ENCODE assay signal across 29 mouse cellular contexts in genomic region chr13:100203319-100203718, GRCm38 (mm10). TPM values are rescaled to one million over a fixed set of nuclear protein-coding genes. Genes with fewer than 3 reads are reported as not detected.
DNase-seq lines count a peak whose midpoint lies in the region; ATAC-seq and TF ChIP-seq lines count a peak whose summit lies in the region.
"Had no signal": no experiment of that assay in that cellular context is flagged by ENCODE, and none has a peak within 500 bp of the region (broad histone marks: within the 10 kb centered on the region; RNA-seq: fewer than 3 reads in every experiment).

No protein-coding gene starts in this region.

- H3K4me2 ChIP-seq in intestine, embryonic 16.5 days (ENCODE audit: low read depth, low read length), result no peak overlapping the region
- no peak overlapping the region for H3K4me2 ChIP-seq in intestine, embryonic 15.5 days (replicated peaks)
- no peak overlapping the region for H3K4me2 ChIP-seq in intestine, postnatal 0 days (replicated peaks; ENCODE audit: low read depth)
- H3K4me2 ChIP-seq: forebrain, embryonic 13.5 days; heart, embryonic 12.5 days; heart, embryonic 15.5 days; hindbrain, embryonic 13.5 days had no signal

- 83% methylated on average over 1 of the region's 1 CpGs for WGBS in intestine, embryonic 16.5 days
- 81% methylated on average over 1 of the region's 1 CpGs for WGBS in intestine, embryonic 15.5 days
- WGBS in intestine, postnatal 0 days, result 43% methylated on average over 1 of the region's 1 CpGs
- 92% methylated on average over 1 of the region's 1 CpGs for WGBS in thymus, adult 2 months

- no peaks in the 10 kb centered on the region for H3K27me3 ChIP-seq in intestine, embryonic 16.5 days (replicated peaks; ENCODE audit: control insufficient read depth, insufficient read depth, low read length)
- H3K27me3 ChIP-seq in intestine, embryonic 15.5 days (replicated peaks), result no peaks in the 10 kb centered on the region
- H3K27me3 ChIP-seq in intestine, postnatal 0 days (replicated peaks; ENCODE audit: control insufficient read depth, insufficient read depth, low read length), result no peaks in the 10 kb centered on the region
- no peaks in the 10 kb centered on the region for H3K27me3 ChIP-seq in thymus, adult 2 months (ENCODE audit: control insufficient read depth, insufficient read depth, low read length)
- H3K27me3 ChIP-seq: CH12.LX; forebrain, embryonic 13.5 days; heart, embryonic 12.5 days; heart, embryonic 15.5 days; hindbrain, embryonic 13.5 days had no signal

- no peak overlapping the region for H3K27ac ChIP-seq in intestine, embryonic 16.5 days (ENCODE audit: low read length)
- no peak overlapping the region for H3K27ac ChIP-seq in intestine, embryonic 15.5 days
- H3K27ac ChIP-seq in intestine, postnatal 0 days (ENCODE audit: low read depth, low read length), result no peak overlapping the region
- H3K27ac ChIP-seq in thymus, adult 2 months (ENCODE audit: control insufficient read depth, insufficient read depth, low read length), result no peak overlapping the region
- H3K27ac ChIP-seq: forebrain, embryonic 10.5 days; forebrain, embryonic 13.5 days; gastrocnemius, adult 2 months; heart, embryonic 15.5 days; hindbrain, embryonic 10.5 days; hindbrain, embryonic 13.5 days had no signal

- H3K4me3 ChIP-seq in intestine, embryonic 16.5 days (ENCODE audit: low read length), result no peak overlapping the region
- no peak overlapping the region for H3K4me3 ChIP-seq in intestine, embryonic 15.5 days (replicated peaks)
- no peak overlapping the region for H3K4me3 ChIP-seq in intestine, postnatal 0 days (ENCODE audit: low read depth, low read length)
- H3K4me3 ChIP-seq in thymus, adult 2 months (ENCODE audit: control insufficient read depth, insufficient read depth, low read length), result no peak overlapping the region
- H3K4me3 ChIP-seq: forebrain, embryonic 10.5 days; forebrain, embryonic 13.5 days; gastrocnemius, adult 2 months; heart, embryonic 12.5 days; heart, embryonic 15.5 days; hindbrain, embryonic 10.5 days; hindbrain, embryonic 13.5 days had no signal

- no peaks in the 10 kb centered on the region for H3K9me3 ChIP-seq in intestine, embryonic 16.5 days (ENCODE audit: control insufficient read depth, low read length)
- no peaks in the 10 kb centered on the region for H3K9me3 ChIP-seq in intestine, embryonic 15.5 days
- H3K9me3 ChIP-seq in intestine, postnatal 0 days (ENCODE audit: control insufficient read depth), result no peaks in the 10 kb centered on the region
- H3K9me3 ChIP-seq: forebrain, embryonic 10.5 days; forebrain, embryonic 13.5 days; G1E; heart, embryonic 15.5 days; hindbrain, embryonic 10.5 days; hindbrain, embryonic 13.5 days had no signal

- peak; percentile 8 for DNase-seq in lung, postnatal 25 days (ENCODE audit: low spot score)
- DNase-seq in lung, adult 18-20 months, result no peak
- DNase-seq in layer of hippocampus, adult 11-12 months (ENCODE audit: low spot score), result no peak
- DNase-seq in thymus, adult 2 months, result no peak
- DNase-seq: adrenal gland, postnatal 10 days; B cell, adult 2 months; cerebellum, adult 11-12 months; cerebellum, adult 9-10 months; cerebellum, postnatal 14 days; gastrocnemius, adult 2 months; gastrocnemius, postnatal 14 days; heart, adult 18-20 months; heart, postnatal 10 days; heart, postnatal 36 days had no signal

- no peak overlapping the region for H3K9ac ChIP-seq in intestine, embryonic 16.5 days (ENCODE audit: low read depth, low read length)
- H3K9ac ChIP-seq in intestine, embryonic 15.5 days, result no peak overlapping the region
- H3K9ac ChIP-seq in intestine, postnatal 0 days (ENCODE audit: low read depth, low read length), result no peak overlapping the region
- H3K9ac ChIP-seq: forebrain, embryonic 13.5 days; heart, embryonic 12.5 days; heart, embryonic 15.5 days; hindbrain, embryonic 13.5 days had no signal

- TF ChIP-seq POLR2A in thymus, adult 2 months (IDR thresholded peaks at IDR 0.05; ENCODE audit: control insufficient read depth, extremely low read depth, insufficient read depth, low read length, poor library complexity), result no peak

- 0 out of 2 replicates have a peak, but pooled peaks have one; percentile 7 for ATAC-seq in intestine, embryonic 16.5 days
- no peak for ATAC-seq in intestine, embryonic 15.5 days
- ATAC-seq in intestine, postnatal 0 days, result peak; percentile 32
- peak; percentile 71 for ATAC-seq in monocyte, adult 5-6 weeks (replicated peaks; ENCODE audit: insufficient number of reproducible peaks, low FRiP score, low TSS enrichment, poor library complexity, severe bottlenecking)
- ATAC-seq: forebrain, embryonic 13.5 days; forebrain, embryonic 16.5 days; hindbrain, embryonic 16.5 days; Patski had no signal

- H3K4me1 ChIP-seq in intestine, embryonic 16.5 days (ENCODE audit: control insufficient read depth, insufficient read depth, low read length), result no peaks in the 10 kb centered on the region
- H3K4me1 ChIP-seq in intestine, embryonic 15.5 days (replicated peaks), result no peaks in the 10 kb centered on the region
- H3K4me1 ChIP-seq in intestine, postnatal 0 days (replicated peaks; ENCODE audit: control insufficient read depth, insufficient read depth, low read length), result no peaks in the 10 kb centered on the region
- no peaks in the 10 kb centered on the region for H3K4me1 ChIP-seq in thymus, adult 2 months (replicated peaks; ENCODE audit: control insufficient read depth, insufficient read depth, low read length)
- H3K4me1 ChIP-seq: forebrain, embryonic 10.5 days; forebrain, embryonic 13.5 days; heart, embryonic 12.5 days; heart, embryonic 15.5 days; hindbrain, embryonic 10.5 days; hindbrain, embryonic 13.5 days had no signal

- peak; percentile 53 for TF ChIP-seq CTCF in intestine, postnatal 0 days (IDR thresholded peaks at IDR 0.05; ENCODE audit: low read depth)
- TF ChIP-seq CTCF in thymus, adult 2 months (IDR thresholded peaks at IDR 0.05; ENCODE audit: borderline replicate concordance, control insufficient read depth, extremely low read depth, insufficient read depth, low read length, poor library complexity), result no peak

- H3K36me3 ChIP-seq in intestine, embryonic 16.5 days (ENCODE audit: control insufficient read depth, insufficient read depth, low read length), result no peaks in the 10 kb centered on the region
- H3K36me3 ChIP-seq in intestine, embryonic 15.5 days, result no peaks in the 10 kb centered on the region
- H3K36me3 ChIP-seq in intestine, postnatal 0 days (ENCODE audit: control insufficient read depth, insufficient read depth), result no peaks in the 10 kb centered on the region
- no peaks in the 10 kb centered on the region for H3K36me3 ChIP-seq in thymus, adult 2 months (ENCODE audit: control insufficient read depth, insufficient read depth, low read length)
- H3K36me3 ChIP-seq: forebrain, embryonic 10.5 days; G1E; heart, embryonic 12.5 days; heart, embryonic 15.5 days; hindbrain, embryonic 10.5 days; hindbrain, embryonic 13.5 days had no signal

RNA-seq across cellular contexts. Expression of gene Naip2, which starts 1.4 kb away (rescaled TPM):
- 6.9 and 8.3 TPM in 2 replicates for polyA plus RNA-seq in intestine, embryonic 16.5 days (2015; fragmentation: Nextera tagmentation; extraction: Ambion mirVana)
- polyA plus RNA-seq in intestine, embryonic 15.5 days (2015; fragmentation: Nextera tagmentation; extraction: Ambion mirVana), result 6.4 and 6.5 TPM in 2 replicates
- 5.5 and 6.6 TPM in 2 replicates for polyA plus RNA-seq in intestine, postnatal 0 days (2015; fragmentation: Nextera tagmentation; extraction: Ambion mirVana)
- total RNA-seq in monocyte, adult 5-6 weeks (2017), result 90.1 to 116 TPM (median 91.1 TPM) in 3 replicates
- polyA plus RNA-seq in thymus, adult 2 months (2012; rRNA removed), result 1.1 and 1.5 TPM in 2 replicates

RNA-seq across cellular contexts. Expression of gene Naip5, which starts 42.8 kb away (rescaled TPM):
- 11.5 and 16.0 TPM in 2 replicates for polyA plus RNA-seq in intestine, embryonic 16.5 days (2015; fragmentation: Nextera tagmentation; extraction: Ambion mirVana)
- polyA plus RNA-seq in intestine, embryonic 15.5 days (2015; fragmentation: Nextera tagmentation; extraction: Ambion mirVana), result 7.1 and 8.9 TPM in 2 replicates
- polyA plus RNA-seq in intestine, postnatal 0 days (2015; fragmentation: Nextera tagmentation; extraction: Ambion mirVana), result 10.2 and 13.0 TPM in 2 replicates
- 103 to 115 TPM (median 107 TPM) in 3 replicates for total RNA-seq in monocyte, adult 5-6 weeks (2017)
- 1.5 and 1.7 TPM in 2 replicates for polyA plus RNA-seq in thymus, adult 2 months (2012; rRNA removed)
